Mouse (Mus musculus) adrenal gland, adult 18-20 months (tissue): Measurements from ENCODE around the gene Acsl3. TPM values are rescaled to one million over a fixed set of nuclear protein-coding genes. Genes with fewer than 3 reads are reported as not detected.

ENCODE experiments used
- DNase-seq, 2 experiments: peaks; one replicate each; pipeline ENCODE4 v3.0.0; 2021 to 2022; ENCODE audit warnings: low spot score in 2 of 2
- total RNA-seq, 2 experiments: library from RNA; stranded (reverse); gene quantifications; 1 replicate in 1 of 2; 2 replicates in 1 of 2; pipeline ENCODE4 v1.2.3; 2021

Acsl3 gene
- total RNA-seq, 2 experiments from 2014 or later, result 30.1 to 35.5 TPM

GRCm38 (mm10) chr1:78682291-78682690 lies 24.7 kb downstream of the Acsl3 start:
- no peak for DNase-seq

- DNase-seq, result no peak
These were observed 26.5 kb downstream of the Acsl3 start for GRCm38 (mm10) chr1:78684128-78684527.

DNA sequence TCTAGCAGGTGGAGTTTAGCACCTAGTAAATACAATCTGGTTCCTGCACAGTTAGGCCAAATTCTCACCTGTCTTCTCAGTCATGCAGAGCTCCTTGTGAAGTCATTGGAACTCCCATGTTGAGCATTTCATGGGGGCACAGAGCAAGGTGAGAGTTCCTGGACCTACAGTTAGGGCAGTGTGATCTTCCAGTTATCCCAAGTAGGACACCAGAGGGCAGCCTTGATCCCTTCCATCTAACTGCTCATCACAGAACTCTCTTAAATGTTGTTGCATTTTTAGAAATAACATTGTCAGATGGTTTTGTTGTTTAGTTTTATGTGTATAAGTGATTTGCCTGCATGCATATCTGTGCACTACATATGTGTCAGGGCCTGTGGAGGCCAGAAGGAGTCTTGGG lies 29.2 kb downstream of the Acsl3 start:
- DNase-seq, result no peak

- no peak for DNase-seq
These were observed 30.5 kb downstream of the Acsl3 start for GRCm38 (mm10) chr1:78688149-78688548.

DNA sequence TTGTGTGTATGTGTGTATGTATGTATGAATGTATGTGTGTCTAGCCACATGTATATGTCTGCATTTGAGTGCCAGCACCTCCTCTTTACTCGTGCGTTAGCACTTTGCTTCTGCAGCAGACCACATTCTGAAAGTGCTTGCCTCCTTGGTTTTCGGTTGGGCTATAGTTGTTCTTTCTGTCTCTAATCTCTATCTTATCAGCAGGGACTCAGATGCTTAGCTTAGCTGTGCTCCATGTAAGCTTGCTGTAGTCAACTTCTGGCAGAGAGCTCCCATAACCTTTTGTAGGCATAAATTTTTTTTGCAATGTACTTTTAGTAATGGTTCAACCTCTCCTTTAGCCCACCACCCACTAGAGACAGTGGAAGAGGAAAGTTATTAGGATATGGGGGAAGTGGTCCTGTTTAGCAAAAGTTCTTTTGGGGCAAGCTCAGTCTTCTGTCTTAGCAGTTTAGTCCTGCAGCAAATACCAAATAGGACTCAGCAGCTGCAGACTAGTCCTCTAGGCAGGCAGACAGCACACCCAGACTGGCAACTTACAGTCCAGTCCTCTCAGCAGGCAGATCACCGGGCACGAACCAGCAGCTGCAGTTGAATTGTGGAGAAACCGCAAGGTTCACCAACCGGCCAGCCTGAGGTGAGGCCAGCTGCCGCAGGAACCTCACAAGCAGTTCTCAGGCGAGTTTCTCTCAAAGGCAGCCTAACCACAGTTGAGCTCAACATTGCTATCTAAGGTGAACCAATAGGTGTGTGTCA lies 37.1 kb downstream of the Acsl3 start:
- DNase-seq, result no peak

- DNase-seq, result no peak
These were observed 38.7 kb downstream of the Acsl3 start for GRCm38 (mm10) chr1:78696305-78696704.

- no peak for DNase-seq
These were observed 39.3 kb downstream of the Acsl3 start for GRCm38 (mm10) chr1:78696903-78697302.

DNA sequence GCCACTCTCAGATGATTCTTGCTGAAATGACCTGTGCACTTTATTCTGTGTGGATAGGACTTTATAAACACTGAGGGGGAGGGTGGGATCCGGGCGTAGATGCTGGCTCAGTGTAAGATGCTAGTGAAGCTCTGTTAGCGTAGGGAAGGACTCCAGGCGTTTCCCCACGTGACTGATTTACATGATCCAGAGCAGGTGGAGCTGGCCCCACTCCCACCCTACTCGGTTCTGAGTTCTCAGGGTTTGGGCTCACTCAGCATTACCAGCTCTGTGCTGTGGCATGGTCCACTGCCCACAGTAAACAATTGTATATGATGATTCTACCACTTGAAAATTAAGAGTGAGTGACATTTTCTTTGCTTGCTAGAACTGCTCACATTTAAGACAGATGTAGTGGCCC lies 40.5 kb downstream of the Acsl3 start:
- DNase-seq, result no peak

- no peak for DNase-seq
These were observed 44.1 kb downstream of the Acsl3 start for GRCm38 (mm10) chr1:78701740-78702139.

DNA sequence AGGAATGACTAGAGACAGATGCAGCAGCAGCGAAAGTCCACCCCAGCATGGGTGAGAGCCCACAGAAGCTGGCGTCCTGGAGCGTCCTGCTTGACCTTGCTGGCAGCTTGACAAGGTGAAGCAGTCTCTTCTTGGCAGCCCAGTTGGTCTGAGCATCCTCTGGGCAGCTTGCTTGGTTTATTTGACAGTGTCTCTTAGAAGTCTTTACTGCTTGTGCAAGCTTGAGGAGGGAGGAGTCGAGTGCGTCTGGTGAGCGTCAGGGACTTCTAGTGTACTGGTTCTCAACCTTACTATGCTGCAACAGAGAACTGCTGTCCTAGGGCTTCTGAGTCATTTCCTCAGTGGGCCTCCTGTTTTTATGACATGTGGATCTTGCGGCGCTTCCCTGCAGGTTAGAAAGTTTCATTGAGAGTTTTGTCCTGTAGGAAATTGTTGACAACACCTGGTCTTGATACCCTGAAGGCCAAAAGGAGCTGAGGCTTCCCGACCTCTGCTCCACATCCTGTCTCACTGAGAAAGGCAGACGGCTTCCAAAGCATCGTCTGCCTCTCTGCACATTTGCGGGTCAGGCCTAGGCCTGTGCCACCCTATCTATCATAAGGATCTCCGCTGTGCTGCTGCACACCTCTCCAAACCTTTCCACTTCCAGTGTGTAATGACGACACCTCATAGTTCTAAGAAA lies 44.8 kb downstream of the Acsl3 start:
- no peak for DNase-seq

DNA sequence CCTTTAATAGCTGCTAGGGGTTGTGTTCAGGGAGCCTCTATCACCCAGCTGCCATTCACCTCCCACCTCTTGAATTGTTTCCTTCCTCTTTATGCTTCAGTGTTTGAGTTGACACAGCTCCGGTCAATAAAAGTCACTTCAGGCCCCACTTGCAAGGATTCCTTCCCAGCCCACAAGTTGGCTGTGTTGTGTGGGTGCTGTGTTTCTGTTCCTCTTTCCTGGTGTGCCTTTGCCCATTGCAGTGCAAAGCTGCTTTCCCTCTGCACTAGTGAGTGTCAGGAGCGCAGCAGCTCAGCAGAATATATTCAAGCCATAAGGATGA lies 45.3 kb downstream of the Acsl3 start:
- DNase-seq, result no peak

DNA sequence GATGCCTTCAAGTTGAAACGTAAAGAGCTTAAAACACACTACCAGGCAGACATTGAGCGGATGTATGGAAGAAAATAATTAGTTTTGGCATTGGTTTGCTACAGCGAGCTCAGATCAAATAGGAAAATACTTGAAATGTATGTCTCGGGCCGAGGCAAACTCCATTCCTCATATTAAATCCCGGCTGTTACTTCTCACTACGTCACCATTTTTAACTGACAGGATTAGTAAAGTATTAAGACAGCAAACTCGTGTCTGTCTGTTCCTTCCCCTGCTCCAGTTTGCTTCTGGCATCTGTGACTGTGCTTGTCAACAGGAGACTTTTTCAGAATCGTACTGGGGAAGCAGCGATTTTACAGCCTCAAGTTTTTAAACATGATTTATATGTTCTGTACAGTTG lies 48.7 kb downstream of the Acsl3 start:
- DNase-seq, result no peak

GRCm38 (mm10) chr1:78707280-78707679 lies 49.7 kb downstream of the Acsl3 start:
- no peak for DNase-seq

GRCm38 (mm10) chr1:78710026-78710425 lies 52.4 kb downstream of the Acsl3 start:
- DNase-seq, result no peak

DNA sequence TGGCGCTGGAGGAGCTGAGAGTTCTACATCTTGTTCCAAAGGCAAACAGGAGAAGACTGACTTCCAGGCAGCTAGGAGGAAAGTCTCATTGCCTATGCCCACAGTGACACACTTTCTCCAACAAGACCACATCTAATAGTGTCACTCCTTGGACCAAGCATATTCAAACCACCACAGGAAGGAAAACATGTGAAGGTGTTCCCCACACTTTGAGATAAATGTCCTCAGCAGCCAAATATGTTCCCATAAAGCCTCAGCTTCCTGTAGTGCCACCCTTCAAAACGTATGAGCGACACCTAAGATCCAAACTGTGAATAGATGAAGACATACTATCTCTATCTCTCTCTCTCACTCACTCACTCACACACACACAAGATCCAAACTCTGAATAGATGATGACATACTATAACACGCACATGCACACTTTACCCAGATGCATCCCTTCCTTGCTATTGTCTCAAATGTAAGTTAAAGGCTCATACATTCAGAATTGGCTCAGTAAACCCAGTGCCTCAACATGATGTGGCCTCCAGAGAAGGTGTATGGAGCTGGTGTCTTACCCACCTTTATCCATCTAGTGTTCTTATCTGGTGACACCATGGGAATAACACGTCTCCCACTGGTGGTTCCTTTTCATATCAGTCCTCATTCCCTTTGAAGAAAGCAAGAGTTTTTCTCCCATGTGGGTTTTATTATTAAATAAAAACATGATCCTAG lies 53.1 kb downstream of the Acsl3 start:
- no peak for DNase-seq

DNA sequence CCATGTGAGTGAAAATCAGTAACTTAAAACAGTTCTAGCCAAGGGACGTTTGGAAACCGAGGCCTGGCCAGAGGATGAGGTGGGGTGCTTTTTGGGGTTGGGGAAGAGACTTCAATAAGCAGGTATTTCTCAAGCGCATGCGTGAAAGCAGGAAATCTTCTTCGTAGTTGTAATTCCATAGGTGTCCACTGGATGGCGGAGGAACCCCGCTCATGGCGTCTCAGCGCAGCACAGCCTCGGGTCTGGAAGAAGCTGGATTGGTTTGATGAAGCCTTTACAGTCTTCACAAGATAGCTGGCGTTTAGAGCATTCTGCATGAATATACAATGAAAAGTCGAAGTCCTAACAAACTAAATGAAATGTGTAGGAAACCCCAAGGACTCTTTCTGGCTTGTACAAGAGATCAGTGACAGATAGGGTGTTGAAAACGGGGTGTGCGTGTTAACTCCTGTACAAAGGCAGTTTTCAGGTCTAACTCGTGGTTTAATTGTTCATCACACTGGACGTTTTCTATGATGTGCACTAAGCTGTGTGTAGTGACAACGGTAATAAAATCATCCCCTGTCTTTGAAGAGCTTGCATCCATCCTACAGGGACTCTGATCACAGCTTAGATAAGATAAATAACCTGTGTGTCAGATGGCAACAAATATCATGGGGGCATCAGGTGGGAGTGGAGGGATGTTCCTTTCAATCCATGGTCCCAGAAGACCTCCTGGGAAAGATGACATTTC lies 67.0 kb downstream of the Acsl3 start:
- DNase-seq, result peak; percentile 77 to 78

DNA sequence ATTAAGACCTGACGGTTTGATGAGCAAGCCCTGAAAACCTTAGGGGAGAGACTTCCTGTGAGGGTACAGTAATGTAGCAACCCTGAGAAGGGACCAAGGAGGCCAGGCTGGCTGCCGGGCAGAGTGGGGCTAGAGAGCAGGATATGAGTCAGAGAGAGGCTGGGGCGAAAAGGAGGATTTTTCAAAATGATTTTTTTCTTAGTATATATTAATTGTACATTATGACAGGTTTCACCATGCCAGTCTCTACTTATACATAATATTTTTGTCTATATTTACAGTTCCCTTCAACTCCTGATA lies 67.5 kb downstream of the Acsl3 start:
- no peak for DNase-seq

DNA sequence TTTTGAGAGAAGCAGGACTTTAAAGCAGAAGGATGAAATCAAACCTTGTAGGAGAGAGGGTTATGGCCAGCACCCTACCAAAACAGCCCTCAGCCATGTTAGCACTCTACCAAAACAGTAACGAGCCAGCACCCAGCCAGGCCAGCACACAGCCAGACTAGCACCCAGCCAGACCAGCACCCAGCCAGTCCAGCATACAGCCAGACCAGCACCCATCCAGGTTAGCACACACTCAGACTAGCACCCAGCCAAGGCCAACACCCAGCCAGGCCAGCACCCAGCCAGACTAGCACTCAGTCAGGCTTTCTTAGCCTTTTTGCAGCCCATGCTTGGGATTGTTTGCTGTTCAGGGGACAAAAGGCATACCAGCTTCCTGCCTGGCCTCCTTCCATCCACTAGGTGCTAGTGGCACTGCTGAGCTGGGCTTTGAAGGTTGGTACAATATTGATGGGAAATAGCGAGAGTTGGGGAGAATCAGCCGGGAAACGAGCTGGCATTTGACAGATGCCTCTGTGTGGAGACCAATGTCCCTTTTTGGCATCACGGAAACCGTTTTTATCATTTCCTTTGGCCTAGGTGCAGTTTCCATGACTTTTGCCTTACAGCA lies 68.1 kb downstream of the Acsl3 start:
- no peak for DNase-seq

DNA sequence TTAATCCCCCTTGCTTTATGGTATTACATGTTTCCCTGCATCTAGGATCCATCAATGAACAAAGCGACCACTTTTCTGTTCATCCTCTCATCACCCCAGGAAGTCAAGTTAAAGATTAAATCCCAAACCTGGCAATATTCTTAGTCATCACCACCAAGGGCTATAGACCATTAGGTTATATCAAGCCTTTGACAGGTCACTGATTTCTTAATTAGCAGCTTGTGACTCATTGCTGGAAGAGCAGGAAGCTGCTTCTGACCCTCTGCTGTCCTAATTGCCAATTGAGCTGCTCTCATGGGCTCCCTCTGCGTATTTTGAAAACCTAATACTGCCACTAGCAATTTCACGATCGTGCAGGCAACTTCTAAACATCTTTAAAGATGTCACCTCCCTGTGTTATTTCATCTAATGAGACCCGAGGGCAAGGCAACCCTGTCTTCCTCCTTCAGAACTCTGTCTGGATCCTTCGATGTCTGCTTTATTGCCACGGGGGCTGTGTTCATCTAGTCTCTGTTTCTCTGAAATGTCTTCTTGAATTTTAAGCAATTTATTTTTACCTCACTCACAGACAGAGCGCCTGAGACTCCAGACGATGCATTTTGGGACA lies 72.6 kb downstream of the Acsl3 start:
- no peak for DNase-seq

- no peak for DNase-seq
These were observed 74.7 kb downstream of the Acsl3 start for GRCm38 (mm10) chr1:78732290-78732689.
